Mouse (Mus musculus) adrenal gland, postnatal 25 days (tissue): ENCODE data around the gene Pcyt1b. TPM values are rescaled to one million over a fixed set of nuclear protein-coding genes. Genes with fewer than 3 reads are reported as not detected.

ENCODE experiments used
- DNase-seq: peaks from one replicate; pipeline ENCODE4 v3.0.0; 2021; ENCODE audit warnings: mixed read lengths
- long read RNA-seq: library from polyadenylated mRNA; stranded (forward); transcript quantifications from one replicate; pipeline ENCODE4 v2.0.0, GENCODE M21; 2021
- total RNA-seq: library from RNA; stranded (reverse); gene quantifications from 2 replicates; pipeline ENCODE4 v1.2.3, GENCODE M21; 2021

The Pcyt1b gene
- 0.67 and 1.3 TPM in 2 replicates for total RNA-seq
- long read RNA-seq = 0 reads

DNA sequence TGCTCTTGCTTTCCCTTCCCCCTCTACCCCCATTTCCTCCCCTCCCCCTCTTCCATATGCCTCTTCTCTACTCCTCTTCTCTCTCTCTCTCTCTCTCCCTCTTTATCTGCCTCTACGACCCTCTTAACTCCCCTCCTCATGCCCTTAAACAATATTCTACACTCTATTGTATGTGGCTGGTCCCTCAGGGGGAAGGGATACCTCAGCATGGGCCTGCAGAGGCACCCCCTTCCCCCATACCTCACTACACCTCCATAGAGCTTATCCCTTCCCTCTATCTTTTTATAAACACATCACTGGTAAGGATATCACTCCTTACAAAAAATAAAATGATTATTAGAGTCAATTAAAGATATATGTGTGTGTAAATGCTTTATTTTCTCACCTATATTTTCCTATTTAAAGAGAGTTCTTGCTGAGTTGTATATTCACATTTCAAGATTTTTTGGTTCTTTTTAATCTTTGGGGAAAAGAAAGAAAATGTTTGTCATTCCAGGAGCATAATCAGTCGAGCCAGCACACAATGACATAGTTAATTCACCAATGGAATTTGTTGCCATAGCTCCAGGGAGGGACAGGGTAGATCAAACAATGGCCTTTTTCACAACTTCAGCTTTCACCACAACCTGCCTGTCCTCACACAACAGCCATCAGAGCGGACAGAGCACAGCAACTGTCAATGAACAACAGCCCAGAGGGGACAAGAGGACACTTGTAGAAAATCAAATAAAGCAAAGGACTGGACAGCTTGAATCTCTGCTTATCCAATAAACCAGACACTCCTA, at the start of gene Pcyt1b:
Gene Pcyt1b (plus strand): TSS at position 646 of the 785 bp plus-strand sequence.
- no peak for DNase-seq

DNA sequence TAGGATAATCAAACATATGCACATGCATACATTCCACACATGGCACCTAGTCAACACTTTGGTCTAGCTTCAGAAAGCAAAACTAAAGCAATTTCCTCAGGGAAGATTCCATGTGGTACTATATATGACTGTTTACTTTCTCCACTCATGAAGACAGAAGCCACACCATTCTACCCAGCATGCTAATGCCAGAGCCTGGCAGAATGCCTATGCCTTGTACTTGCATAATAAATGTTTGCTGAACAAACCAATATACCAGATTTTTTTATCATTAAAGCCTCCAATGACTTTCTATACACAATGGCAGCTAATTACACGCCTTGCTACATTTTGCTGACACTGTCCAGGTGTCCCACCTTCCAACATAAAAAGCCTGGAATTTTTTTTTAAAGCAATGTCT, 24.4 kb upstream of the Pcyt1b start:
- no peak for DNase-seq

DNA sequence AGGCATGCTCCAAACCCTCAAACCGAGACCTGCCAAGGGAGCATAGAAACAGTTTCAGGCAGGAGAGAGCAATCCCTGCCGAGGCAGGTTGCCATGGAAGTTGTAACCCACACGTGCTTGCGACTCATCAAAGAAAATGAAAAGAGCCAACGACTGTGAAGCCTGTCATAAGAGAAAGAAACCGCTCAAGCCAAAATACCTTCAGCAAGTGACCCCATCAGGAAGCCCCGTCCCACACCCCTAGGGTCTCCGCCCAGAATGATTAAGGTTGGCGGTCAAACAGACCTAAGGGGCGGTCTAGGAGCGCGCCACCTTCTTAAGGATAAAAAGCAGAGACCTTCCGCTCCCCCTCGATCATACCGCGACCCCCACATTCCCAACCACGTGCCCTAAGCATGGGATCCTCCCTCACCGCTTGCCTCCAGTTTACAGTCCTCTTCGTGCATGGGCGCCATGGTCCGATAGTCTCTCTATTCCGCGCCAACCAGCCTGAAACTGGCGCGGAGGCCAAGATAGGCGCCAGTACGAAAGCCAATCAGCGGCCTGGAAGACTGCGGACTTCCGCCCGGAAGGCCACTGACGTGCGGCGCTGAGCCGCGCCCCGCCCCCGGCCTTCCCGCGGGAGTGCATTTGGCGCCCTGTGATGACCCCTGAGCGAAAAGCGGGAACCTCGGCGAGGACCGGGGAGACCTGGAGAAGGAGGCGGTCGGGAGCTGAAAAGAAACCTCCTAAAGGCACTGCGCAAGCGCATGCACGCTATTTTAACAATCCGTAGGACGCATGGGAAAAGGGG, 22.8 kb upstream of the Pcyt1b start, which contains the start of gene Pola1:
Gene Pola1 (minus strand): TSS at position 499 of the 793 bp plus-strand sequence.
- peak; percentile 80 for DNase-seq

DNA sequence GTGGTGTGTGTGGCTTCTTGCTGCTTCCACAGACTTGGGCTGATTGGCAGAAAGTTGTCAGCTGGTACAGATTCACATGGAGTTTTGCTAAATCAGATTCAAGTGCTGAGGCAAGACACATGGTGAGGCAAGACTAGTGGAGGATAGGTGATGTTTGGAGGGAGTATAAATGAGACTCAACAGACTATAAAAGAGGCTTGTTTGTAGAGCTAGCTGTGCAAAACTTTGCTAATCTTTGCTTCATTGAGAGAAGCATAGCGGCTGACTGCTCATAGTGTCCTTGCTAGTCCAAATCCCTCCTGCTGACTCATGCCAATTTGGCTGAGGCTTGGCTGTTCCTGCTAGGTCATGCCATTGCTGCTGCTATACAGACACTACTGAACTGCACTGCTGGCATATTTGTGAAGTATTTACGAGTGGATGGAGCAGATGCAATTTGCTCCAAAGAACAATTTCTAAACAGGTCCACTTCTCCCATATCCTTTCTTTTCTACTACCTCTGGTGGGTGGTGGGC, 19.7 kb upstream of the Pcyt1b start:
- DNase-seq = peak; percentile 21

DNA sequence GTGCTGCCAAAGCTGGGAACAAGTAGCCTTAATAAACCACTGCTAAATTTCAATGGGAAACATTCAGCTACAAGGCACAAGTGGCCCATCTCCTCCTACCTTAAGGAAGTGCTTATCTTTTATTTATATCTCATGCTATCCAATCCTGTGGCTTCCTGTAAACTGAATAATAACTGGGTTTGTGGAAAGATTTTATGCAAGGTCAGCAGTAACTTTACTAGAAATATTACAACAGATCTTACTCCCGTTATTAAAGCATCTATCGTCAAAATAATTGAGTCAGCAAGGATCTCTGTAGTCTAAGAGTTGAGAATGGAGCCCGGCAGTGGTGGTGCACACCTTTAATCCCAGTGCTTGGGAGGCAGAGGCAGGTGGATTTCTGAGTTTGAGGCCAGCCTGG, 11.1 kb upstream of the Pcyt1b start:
- no peak for DNase-seq

DNA sequence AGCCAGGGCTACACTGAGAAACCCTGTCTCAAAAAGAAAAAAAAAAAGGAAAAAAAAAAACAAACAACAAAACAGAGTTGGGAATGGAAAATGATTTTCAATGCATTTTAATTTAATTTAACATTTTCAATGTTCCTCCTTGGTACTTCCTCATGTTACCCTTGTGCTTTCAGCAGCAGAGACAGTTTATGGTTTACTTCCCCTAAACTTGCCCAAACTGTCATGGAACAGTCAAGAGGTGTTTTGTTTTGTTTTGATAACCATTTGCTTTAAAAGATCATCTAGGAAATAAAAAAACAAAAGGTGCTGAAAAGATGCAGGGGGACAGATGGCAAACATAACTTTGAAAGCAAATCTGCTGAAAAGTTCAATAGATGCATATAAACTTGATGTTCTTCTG, 10.6 kb upstream of the Pcyt1b start:
- DNase-seq = no peak

DNA sequence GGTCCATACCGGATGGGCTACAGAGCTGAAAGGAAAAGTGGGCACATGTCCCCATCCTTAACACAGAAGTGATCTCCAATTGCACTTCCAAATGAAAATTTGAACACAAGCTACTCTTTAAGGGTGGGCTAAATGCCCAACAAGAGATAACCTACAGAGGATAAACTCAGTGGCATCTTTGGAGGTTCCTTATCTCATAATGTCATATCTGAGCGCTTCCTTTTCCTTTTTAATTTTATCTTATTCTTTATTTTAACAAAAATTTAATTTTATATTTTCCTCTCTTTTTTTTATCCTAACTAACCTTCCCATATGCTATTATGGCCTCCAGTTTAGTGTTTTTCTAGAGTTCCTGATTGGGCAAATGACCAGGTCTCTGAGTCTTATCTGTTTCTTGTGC, 3.9 kb upstream of the Pcyt1b start:
- DNase-seq = no peak

DNA sequence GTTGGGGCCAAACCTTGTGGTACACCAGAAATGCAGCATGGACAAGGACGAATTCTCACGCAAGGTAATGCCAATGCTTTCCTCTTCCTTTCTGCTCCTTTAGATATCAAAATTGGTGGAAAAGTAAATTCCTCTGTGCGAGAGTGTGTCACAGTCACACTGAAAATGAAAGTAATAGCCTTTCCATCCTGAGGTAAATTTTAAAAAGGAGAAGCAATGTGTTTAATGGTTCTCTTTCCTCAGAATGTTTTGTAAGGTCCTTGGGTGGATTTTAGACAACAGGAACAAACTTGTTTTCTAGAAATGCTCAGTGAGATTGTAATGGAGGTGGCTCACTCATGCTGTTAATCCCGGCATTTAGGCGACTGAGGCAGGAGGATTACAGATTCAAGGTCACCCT, 490 bp downstream of the Pcyt1b start:
- DNase-seq = no peak

DNA sequence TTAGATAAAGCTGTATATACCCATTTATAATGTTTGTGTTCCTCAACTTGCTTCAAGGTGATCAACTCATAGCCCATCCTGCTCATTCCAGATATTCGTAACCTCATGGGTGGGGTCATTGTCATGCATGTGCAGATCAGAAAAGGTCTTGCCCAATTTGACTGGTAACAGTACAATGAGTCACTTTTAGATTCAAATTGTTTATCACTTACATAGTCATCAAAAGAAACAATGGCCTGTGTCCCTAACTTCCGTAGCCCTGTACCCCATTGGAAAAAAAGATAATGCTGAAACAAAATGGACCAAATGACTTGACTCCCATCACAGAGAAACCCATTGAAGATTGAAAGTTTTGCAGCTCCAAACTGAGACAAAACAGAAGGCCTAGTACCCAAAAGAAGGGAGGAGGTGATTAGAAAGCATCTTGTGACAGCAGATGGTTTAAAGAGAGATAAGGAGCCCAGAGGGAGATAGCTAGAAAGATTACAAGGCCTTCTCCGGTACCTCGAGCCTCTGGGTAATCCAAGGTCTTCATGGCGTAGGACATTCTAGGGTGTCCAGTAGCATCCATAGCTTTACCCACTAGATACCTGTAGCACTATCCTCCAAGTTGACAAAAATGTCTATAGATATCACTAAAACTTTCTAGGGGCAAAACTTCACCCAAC, 9.4 kb downstream of the Pcyt1b start:
- DNase-seq = no peak

DNA sequence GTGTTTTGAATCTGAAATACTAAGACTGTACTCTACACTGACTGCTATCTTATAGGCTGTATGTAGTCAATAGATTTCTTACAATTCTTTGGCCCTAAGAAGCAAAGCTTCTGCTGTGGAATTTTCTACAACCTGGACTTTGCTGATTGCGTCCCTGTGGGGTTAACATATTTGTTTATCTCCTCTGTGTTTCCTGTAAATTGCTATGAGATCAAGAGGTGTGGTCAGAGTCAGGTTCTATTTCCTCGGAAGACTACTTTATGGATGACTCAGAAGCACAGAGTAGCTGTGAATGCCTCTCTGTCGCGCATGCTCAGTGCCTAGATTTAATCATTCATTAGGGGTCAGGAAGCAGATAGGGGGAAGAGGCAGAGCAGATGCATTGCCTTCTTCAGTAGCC, 10.1 kb downstream of the Pcyt1b start:
- DNase-seq = no peak

DNA sequence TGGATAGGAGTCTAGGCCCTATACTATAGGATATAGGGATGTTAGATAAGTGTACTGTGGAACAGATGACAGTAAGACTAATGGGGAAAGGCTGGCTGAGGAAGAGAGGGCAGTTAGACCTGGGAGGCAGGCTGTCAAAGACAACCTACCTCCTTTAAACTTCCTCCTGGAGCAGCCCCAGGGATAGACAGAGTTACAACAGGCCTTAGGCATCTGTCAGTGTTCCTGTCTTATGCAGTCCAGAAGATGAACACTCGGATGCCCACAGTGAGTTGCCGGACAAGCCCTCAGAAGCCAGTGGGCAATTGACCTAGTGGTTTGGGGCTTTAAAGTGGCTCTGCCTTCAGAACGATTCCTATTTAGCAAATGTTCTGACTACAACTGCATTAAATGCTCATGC, 19.8 kb downstream of the Pcyt1b start:
- DNase-seq = no peak

DNA sequence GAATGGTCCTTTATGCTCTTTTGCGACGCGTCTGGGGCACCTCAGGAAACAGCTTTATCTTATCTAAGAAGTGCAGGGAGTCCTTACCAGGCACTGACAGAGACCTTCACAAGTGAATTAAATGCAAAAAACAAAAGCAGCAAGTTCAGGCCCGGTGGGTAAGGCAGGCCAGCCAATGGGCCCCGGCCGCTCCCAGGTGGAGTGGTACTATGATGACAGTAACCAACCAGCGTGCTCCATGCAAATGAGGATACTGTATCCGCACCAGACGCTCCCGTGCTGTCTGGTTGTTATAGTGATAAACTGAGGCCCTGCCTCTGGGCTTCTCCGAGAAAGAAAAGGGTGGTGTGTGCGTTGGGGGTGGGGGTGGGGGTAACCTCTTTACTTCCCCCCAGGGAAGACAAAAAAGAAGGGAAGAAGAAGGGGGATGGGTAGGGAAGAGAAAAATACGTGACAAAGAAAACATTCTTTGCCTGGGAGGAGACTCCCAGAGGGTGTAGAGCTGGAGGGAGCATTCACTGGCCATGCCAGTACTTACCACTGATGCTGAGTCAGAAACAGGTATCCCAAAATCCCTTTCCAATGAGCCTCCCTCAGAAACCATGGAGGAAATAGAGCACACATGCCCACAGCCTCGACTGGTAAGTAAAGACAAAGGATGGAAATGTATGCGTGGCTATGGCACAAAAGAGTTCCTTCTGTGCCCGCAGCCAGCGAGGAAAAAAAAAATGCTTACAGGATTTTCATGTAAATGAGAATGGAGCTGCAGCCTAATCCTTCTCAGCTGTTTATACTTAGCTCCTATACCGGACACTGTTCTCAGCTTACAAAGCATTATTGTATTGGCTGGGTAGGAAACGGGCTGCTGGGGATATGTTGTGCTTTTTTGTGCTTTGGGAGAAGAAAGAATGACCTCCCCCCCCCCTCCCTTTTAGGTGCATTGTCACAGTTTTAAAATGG, 20.5 kb downstream of the Pcyt1b start:
- peak; percentile 54 for DNase-seq

DNA sequence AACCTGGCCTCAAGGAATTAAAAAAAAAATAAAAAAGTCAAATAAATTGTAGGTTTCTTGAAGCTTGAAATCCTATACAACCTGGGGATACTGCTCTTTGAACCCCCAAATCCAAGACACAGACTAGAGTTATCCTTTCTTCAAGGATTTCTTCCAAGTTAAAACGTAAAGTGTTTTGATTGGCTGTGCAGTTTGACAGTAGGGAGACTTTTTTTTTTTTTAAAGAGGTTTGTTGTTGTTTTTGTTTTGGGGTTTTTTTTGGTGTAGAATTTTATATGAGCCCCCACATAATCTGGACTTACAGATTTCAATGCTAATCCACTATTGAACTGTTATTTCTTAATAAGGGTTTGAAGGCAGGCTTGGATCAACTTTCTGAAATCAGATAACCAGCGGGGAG, 21.6 kb downstream of the Pcyt1b start:
- DNase-seq = no peak

DNA sequence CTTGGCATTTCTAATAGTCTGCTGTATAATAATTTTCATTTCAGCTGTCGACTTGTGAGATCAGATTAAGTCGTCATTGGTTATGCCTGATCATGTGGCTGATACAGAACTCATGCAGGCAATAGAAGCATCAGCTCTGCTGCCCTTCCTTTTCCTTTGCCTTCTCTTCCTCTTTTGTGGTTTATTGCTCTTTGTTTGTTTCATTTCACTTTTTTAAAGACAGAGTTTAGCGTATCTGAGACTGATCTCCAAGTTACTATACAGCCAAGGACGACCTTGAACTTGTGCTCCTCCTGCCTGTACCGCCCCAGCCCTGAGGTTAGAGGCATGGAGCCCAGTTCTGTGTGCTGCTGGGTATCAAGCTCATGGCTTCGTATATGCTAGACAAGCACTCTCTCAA, 34.6 kb downstream of the Pcyt1b start:
- DNase-seq = no peak

DNA sequence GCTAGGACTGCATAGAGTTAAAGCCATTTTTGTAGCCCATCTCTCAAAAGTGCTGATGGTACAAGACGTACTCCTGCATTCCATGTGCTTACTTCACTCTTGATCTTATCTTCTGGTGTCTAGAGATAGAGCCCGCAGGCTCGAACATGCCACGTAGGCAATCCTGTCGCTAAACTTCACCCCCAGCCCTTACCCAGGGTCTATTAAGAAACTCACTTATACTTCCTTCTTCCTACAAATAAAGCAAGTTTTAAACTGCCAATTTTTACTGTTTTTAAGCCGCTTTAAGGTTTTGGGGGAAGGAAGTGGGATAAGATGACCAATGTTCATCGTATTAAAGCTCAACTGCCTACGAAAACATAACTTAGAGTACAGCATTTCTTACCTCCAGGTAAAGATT, 36.0 kb downstream of the Pcyt1b start:
- DNase-seq = no peak

DNA sequence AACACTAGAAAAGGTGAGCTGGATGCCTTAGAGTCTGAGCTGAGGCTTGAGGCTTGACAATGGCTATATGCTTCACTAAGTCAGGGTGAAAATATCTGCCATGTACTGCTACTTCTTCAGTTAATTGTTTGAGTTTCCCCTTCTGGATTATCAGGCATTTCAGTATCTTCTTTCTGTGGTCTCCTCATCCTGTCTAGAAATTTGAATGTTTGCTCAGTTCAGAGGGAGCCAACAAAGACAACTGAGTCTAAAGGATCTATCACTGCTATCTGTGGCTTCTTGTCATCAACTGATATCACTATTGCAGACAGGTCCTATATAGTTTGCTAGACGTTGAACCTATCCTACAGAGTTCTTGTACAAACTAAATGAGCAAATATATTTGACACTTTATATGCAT, 42.9 kb downstream of the Pcyt1b start:
- no peak for DNase-seq

DNA sequence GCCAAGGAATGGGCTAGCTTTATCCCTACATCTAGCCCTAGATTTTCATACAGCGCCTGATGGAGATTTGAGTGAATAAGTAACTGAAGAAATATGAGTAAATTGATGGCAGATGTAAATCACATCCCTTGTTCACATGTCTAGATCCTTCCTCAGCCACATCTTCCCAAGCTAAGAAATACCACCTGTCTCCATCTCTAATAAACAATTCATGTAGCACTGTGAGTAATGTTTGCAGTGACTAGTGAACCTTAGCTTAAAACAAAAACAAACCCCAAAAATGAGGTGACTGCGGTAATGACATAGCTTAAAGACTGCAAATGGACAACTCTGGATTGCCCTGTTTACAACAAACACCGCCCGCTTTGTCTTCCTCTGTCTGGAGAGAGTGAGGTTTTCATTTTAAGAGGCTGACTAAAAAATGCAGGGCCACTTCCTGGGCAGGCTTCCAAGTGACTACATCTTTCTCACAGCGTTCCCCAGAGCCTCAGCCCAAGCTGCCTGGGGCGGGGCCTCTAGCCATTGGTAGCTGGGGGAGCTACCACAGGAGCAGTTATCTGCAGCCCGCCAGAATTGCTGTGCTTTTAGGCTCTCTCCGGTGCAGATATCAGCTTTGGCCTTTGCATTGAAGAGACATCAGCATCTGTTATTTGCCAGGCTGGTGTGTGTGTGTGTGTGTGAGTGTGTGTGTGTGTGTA, 46.0 kb downstream of the Pcyt1b start:
- peak; percentile 64 for DNase-seq

DNA sequence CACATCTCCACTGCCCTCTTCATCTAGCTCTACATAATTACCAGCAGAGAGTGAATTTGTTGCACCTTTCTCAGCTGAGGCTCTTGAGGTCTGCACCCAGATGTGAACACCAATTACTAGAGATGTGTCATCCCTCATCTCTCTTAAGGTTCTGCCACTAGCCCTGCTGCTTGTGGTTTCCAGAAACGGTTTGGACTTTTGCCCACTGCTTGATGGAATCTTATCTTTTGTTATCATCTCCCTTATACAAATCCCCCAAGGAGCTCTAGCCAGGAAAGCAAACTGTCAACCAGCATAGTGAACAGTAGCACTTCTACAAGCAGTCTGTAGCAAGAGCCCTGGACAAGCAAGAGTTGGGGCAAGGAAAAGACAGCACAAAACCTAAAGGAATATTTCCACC, 57.9 kb downstream of the Pcyt1b start:
- DNase-seq = no peak

DNA sequence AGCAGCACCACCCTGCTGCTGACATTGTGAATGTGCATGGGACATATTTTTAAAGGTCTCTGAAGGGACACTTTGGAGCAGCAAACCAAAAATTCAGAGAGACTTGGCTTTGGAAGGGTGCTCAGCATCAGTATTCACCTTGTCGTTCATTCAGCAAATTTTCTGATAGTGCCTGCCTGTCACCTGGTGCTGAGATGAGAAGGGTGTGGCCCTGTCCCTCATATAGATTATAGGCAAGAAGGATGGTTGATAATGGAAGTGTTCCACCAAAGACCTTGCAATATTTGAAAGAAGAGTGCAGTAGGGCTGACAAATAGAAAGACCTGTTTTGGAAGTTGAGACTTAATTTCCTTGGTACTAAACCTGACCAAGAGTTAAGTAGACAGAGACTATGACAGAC, 74.9 kb downstream of the Pcyt1b start:
- DNase-seq = no peak

DNA sequence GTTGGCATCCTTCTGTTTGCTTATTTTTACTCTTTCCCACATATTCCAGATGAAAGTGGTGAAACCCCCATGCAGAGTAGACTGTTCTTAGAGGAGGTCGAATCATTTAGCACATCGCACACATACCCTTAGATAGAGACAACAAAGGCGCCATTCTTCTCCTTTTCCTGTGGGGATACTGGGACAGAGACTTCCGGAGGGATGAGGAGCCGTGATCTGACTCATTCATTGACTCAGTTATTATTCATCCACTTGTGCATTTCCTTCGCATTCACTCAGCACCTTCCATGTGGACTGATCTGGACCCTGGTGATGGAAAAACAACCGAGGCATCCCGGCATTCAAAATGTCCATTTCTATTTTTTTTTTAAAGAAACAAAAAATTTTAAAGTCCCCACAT, 76.2 kb downstream of the Pcyt1b start:
- DNase-seq = no peak

DNA sequence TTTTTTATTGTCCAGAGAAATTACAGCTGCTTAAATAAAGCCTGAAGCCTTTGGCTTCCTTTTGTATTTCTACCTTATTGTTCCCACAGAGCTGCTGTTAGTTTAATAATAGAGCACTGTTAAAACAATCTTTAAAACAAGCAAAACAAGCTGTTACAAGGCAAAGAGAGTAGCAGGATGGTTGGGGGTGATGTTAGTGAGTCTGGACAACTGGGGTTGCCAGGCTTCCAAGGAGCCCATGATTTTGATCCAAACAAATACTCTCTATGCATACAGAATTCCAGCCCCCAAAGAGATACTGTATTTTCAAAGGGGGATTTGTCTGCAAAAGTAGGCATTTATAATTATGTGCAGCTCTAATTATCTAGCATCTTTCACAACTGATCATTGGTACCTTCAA, 77.7 kb downstream of the Pcyt1b start:
- no peak for DNase-seq
